Mouse (Mus musculus) CH12.LX (cell line): ENCODE results near the gene Dock3. TPM values are rescaled to one million over a fixed set of nuclear protein-coding genes. Genes with fewer than 3 reads are reported as not detected.

Experiments
- DNase-seq: peaks from one replicate; pipeline ENCODE4 v3.0.0-alpha.2; 2013; ENCODE audit errors: extremely low read depth
- H3K27ac ChIP-seq: 2 replicates; pipeline ENCODE4 v1.5.1; 2012; ENCODE audit warnings: low read depth, mild to moderate bottlenecking, control low read depth, moderate library complexity; ENCODE audit not compliant: insufficient read depth
- H3K27me3 ChIP-seq: replicated peaks from 2 replicates; pipeline ENCODE3; 2012; ENCODE audit warnings: inconsistent platforms
- H3K36me3 ChIP-seq, 2 experiments: replicated peaks in 1 of 2; 2 replicates each; pipeline versions ENCODE3 to v1.6.1; 2012; ENCODE audit warnings: inconsistent platforms in 1 of 2, low read length in 1 of 2, mild to moderate bottlenecking in 1 of 2, mixed read lengths in 1 of 2, moderate library complexity in 1 of 2; ENCODE audit not compliant: control insufficient read depth in 1 of 2, insufficient read depth in 1 of 2
- H3K4me1 ChIP-seq, 2 experiments: 2 replicates each; pipeline ENCODE4 v1.6.1; 2012; ENCODE audit warnings: inconsistent platforms in 1 of 2, moderate library complexity in 1 of 2; ENCODE audit not compliant: insufficient read depth in 2 of 2, control insufficient read depth in 1 of 2
- H3K4me2 ChIP-seq: 2 replicates; pipeline ENCODE4 v1.6.1; 2012; ENCODE audit warnings: low read depth, mild to moderate bottlenecking, control low read depth; ENCODE audit not compliant: poor library complexity, insufficient read depth, severe bottlenecking
- H3K4me3 ChIP-seq, 3 experiments: fragments of 150-350 bp in 1 of 3; sonication (generic) in 1 of 3; replicated peaks in 1 of 3; 2 replicates each; pipeline versions ENCODE3 to v1.5.1; 2011 to 2012; ENCODE audit warnings: low read depth in 2 of 3, low read length in 2 of 3, mild to moderate bottlenecking in 2 of 3, moderate library complexity in 2 of 3, control low read depth in 1 of 3, improper control_type of control experiment in 1 of 3, inconsistent platforms in 1 of 3, mixed read lengths in 1 of 3; ENCODE audit not compliant: poor library complexity in 1 of 3
- H3K79me2 ChIP-seq: replicated peaks from 2 replicates; pipeline ENCODE4 v1.6.1; 2012; ENCODE audit warnings: mild to moderate bottlenecking, moderate library complexity; ENCODE audit not compliant: control insufficient read depth, poor library complexity, insufficient read depth, severe bottlenecking; ENCODE audit errors: extremely low read depth
- H3K9ac ChIP-seq: 2 replicates; pipeline ENCODE4 v1.6.1; 2012; ENCODE audit warnings: low read depth, mild to moderate bottlenecking, control low read depth, moderate library complexity; ENCODE audit not compliant: insufficient read depth
- H3K9me3 ChIP-seq: replicated peaks from 2 replicates; pipeline ENCODE3; 2012; ENCODE audit warnings: low read length, inconsistent platforms, mixed read lengths
- BHLHE40 ChIP-seq: IDR thresholded peaks from 2 replicates; pipeline ENCODE4 v1.6.1; 2011; ENCODE audit warnings: mild to moderate bottlenecking, low read depth, low read length, improper control_type of control experiment
- ETS1 ChIP-seq: conservative IDR thresholded peaks from 2 replicates; pipeline ENCODE4 v1.6.1; 2012; ENCODE audit warnings: low read depth, mild to moderate bottlenecking, inconsistent platforms, low read length, improper control_type of control experiment, moderate library complexity
- IRF4 ChIP-seq: IDR thresholded peaks from 2 replicates; pipeline ENCODE4 v1.6.1; 2014; ENCODE audit warnings: low read depth, mild to moderate bottlenecking, inconsistent platforms, low read length, improper control_type of control experiment
- JUND ChIP-seq: conservative IDR thresholded peaks from 2 replicates; pipeline ENCODE4 v1.6.1; 2011; ENCODE audit warnings: low read depth, low read length, improper control_type of control experiment
- KAT2A ChIP-seq: IDR thresholded peaks from 2 replicates; pipeline ENCODE4 v1.6.1; 2012; ENCODE audit warnings: low read length, improper control_type of control experiment, inconsistent platforms; ENCODE audit not compliant: insufficient replicate concordance
- MAX ChIP-seq: IDR thresholded peaks from 2 replicates; pipeline ENCODE4 v1.6.1; 2011; ENCODE audit warnings: low read length, improper control_type of control experiment
- MAZ ChIP-seq: IDR thresholded peaks from 2 replicates; pipeline ENCODE4 v1.6.1; 2012; ENCODE audit warnings: low read depth, mild to moderate bottlenecking, inconsistent platforms, low read length, improper control_type of control experiment, moderate library complexity
- NELFE ChIP-seq: IDR thresholded peaks from 2 replicates; pipeline ENCODE4 v1.6.1; 2011; ENCODE audit warnings: low read depth, low read length, improper control_type of control experiment
- NRF1 ChIP-seq: IDR thresholded peaks from 2 replicates; pipeline ENCODE4 v1.6.1; 2014; ENCODE audit warnings: low read depth, mild to moderate bottlenecking, inconsistent platforms, low read length, improper control_type of control experiment, moderate library complexity
- POLR2A ChIP-seq: IDR thresholded peaks from 2 replicates; pipeline ENCODE4 v1.6.1; 2011; ENCODE audit warnings: low read depth, mild to moderate bottlenecking, improper control_type of control experiment, low read length
- SIN3A ChIP-seq: IDR thresholded peaks from 2 replicates; pipeline ENCODE4 v1.6.1; 2012; ENCODE audit warnings: low read length, improper control_type of control experiment, inconsistent platforms
- TCF12 ChIP-seq: IDR thresholded peaks from 2 replicates; pipeline ENCODE4 v1.6.1; 2014; ENCODE audit warnings: low read depth, mild to moderate bottlenecking, inconsistent platforms, low read length, improper control_type of control experiment
- dilution Hi-C: fragments of 300-500 bp; cut with MboI; formaldehyde crosslinking; loops from 2 replicates; pipeline ENCODE4 v1.14.3; 2020; ENCODE audit warnings: low sequenced_read_pairs; ENCODE audit not compliant: extremely low pct_unique_long_range_greater_than_20kb, extremely low pct_ligation_motif_present
- in situ Hi-C: fragments of 300-500 bp; cut with MboI; formaldehyde crosslinking; loops from 3 replicates; pipeline ENCODE4 v1.14.3; 2019; ENCODE audit warnings: low sequenced_read_pairs, low pct_ligation_motif_present, low pct_unique_long_range_greater_than_20kb, mixed read lengths
- polyA plus RNA-seq: library from polyadenylated mRNA; unstranded; fragments of >175 nt; gene quantifications from 2 replicates; pipeline ENCODE4 v1.2.1, GENCODE M21; 2012; ENCODE audit warnings: low read depth; ENCODE audit not compliant: insufficient read length
- total RNA-seq, 2 experiments: library from RNA; depleted of rRNA; stranded (reverse); fragments of 300-350 nt in 1 of 2; fragments of >200 nt in 1 of 2; gene quantifications; 2 replicates each; pipeline ENCODE4 v1.2.3; 2012 to 2014

Dock3 gene
- total RNA-seq (2012; rRNA removed) (0.21 and 0.30 TPM in 2 replicates), total RNA-seq (2014; rRNA removed) (not detected in 2 replicates), polyA plus RNA-seq (not detected in 2 replicates)

GRCm38 (mm10) chr9:107231539-107232139 lies at the start of gene Dock3:
Gene Dock3, minus strand, starts transcription at chr9:107231909.
- H3K4me3 ChIP-seq = peak within 1 kb of the TSS in 1 of 3 experiments; percentile 63
- dilution Hi-C loops (no loop called here), in situ Hi-C loops (no loop called here)
- peaks cover 2% of the 10 kb centered on the region for H3K9me3 ChIP-seq
- TF ChIP-seq NRF1 (peak; percentile 83), MAZ (no peak)
- no peak within 1 kb of the TSS for H3K27ac ChIP-seq
- no peaks in the 10 kb centered on the region for H3K79me2 ChIP-seq
- H3K36me3 ChIP-seq = no peaks in the 10 kb centered on the region
- H3K4me1 ChIP-seq = no peaks in the 10 kb centered on the region
- H3K9ac ChIP-seq = peak within 1 kb of the TSS; percentile 19; the same call in 1 of the 2 replicates
- peaks cover 91% of the 10 kb centered on the region for H3K27me3 ChIP-seq
- peak within 1 kb of the TSS; percentile 83 for H3K4me2 ChIP-seq
- DNase-seq = no peak

- peak; percentile 73 for TF ChIP-seq BHLHE40
- peak; percentile 27; the same call in 1 of the 2 replicates for TF ChIP-seq ETS1
- 0 out of 2 replicates have a peak, but pooled peaks have one; percentile 13 for TF ChIP-seq MAX
- TF ChIP-seq NELFE = no peak
- no peak for TF ChIP-seq TCF12
- TF ChIP-seq KAT2A = no peak
- TF ChIP-seq JUND = no peak
- TF ChIP-seq SIN3A = no peak; the same call in 1 of the 2 replicates
- 0 out of 2 replicates have a peak, but pooled peaks have one; percentile 17 for TF ChIP-seq NRF1
- TF ChIP-seq IRF4 = 0 out of 2 replicates have a peak, but pooled peaks have one; percentile 28
- 0 out of 2 replicates have a peak, but pooled peaks have one; percentile 15 for TF ChIP-seq POLR2A
- TF ChIP-seq, all 38 proteins: peak for 6
- Histone ChIP-seq H3K9me3 (no peaks in the 10 kb centered on the region), H3K36me3 (peaks cover 3 to 53% of the 10 kb centered on the region in 2 experiments), H3K27ac (peak overlapping the region; percentile 2; the same call in 1 of the 2 replicates), H3K27me3 (no peaks in the 10 kb centered on the region), H3K9ac (0 out of 2 replicates have a peak overlapping the region, but pooled peaks have one; percentile 4), H3K79me2 (no peaks in the 10 kb centered on the region), H3K4me3 (peak overlapping the region; percentile 3 to 41 (median 31)), H3K4me2 (peak overlapping the region; percentile 71), H3K4me1 (peaks cover 24 to 46% of the 10 kb centered on the region in 2 experiments)
- dilution Hi-C loops (no loop called here), in situ Hi-C loops (loop anchor here (25.0 kb wide), 1 partner anchor 618 kb away; the partner anchor contains the start of gene Grm2)
- DNase-seq = no peak
Measured at GRCm38 (mm10) chr9:107280322-107281027, 48.8 kb upstream of the Dock3 start.
